Mouse (Mus musculus): ENCODE results near the gene Stk24. TPM values are rescaled to one million over a fixed set of nuclear protein-coding genes. Genes with fewer than 3 reads are reported as not detected.

Gene Stk24
- polyA plus RNA-seq, 1 experiment from 2014 or later, result 39.3 TPM

- Histone ChIP-seq H3K9ac (no peak overlapping the region), H3K4me2 (no peak overlapping the region), H3K9me3 (replicated peaks) (no peaks in the 10 kb centered on the region), H3K27ac (no peak overlapping the region), H3K27me3 (no peaks in the 10 kb centered on the region), H3K36me3 (peaks cover 92% of the 10 kb centered on the region), H3K4me1 (no peaks in the 10 kb centered on the region), H3K4me3 (replicated peaks) (no peak overlapping the region)
- 67% methylated on average over 10 of the region's 10 CpGs for WGBS
- no peak for ATAC-seq (replicated peaks; ENCODE audit: low FRiP score)
Measured at GRCm38 (mm10) chr14:121276016-121276415, 103.8 kb downstream of the Stk24 start.

GRCm38 (mm10) chr14:121274985-121275384 is 104.8 kb downstream of the Stk24 start:
- H3K4me3 ChIP-seq (replicated peaks), result no peak overlapping the region
- H3K27me3 ChIP-seq, result no peaks in the 10 kb centered on the region
- no peaks in the 10 kb centered on the region for H3K9me3 ChIP-seq (replicated peaks)
- no peak overlapping the region for H3K9ac ChIP-seq
- peaks cover 92% of the 10 kb centered on the region for H3K36me3 ChIP-seq
- 86% methylated on average over 12 of the region's 12 CpGs for WGBS
- no peak for ATAC-seq (replicated peaks; ENCODE audit: low FRiP score)
- no peak overlapping the region for H3K4me2 ChIP-seq
- no peak overlapping the region for H3K27ac ChIP-seq
- no peaks in the 10 kb centered on the region for H3K4me1 ChIP-seq

- no peak overlapping the region for H3K27ac ChIP-seq
- no peak overlapping the region for H3K4me2 ChIP-seq
- no peak overlapping the region for H3K4me3 ChIP-seq (replicated peaks)
- no peaks in the 10 kb centered on the region for H3K27me3 ChIP-seq
- no peaks in the 10 kb centered on the region for H3K9me3 ChIP-seq (replicated peaks)
- H3K36me3 ChIP-seq, result peaks cover 91% of the 10 kb centered on the region
- H3K4me1 ChIP-seq, result no peaks in the 10 kb centered on the region
- 86% methylated on average over 6 of the region's 6 CpGs for WGBS
- no peak overlapping the region for H3K9ac ChIP-seq
- no peak for ATAC-seq (replicated peaks; ENCODE audit: low FRiP score)
Measured at GRCm38 (mm10) chr14:121270490-121270889, 109.3 kb downstream of the Stk24 start.

GRCm38 (mm10) chr14:121267801-121268200 is 112.0 kb downstream of the Stk24 start:
- Histone ChIP-seq H3K4me1 (no peaks in the 10 kb centered on the region), H3K36me3 (peaks cover 78% of the 10 kb centered on the region), H3K27ac (no peak overlapping the region), H3K9me3 (replicated peaks) (no peaks in the 10 kb centered on the region), H3K4me3 (replicated peaks) (no peak overlapping the region), H3K9ac (no peak overlapping the region), H3K4me2 (no peak overlapping the region), H3K27me3 (no peaks in the 10 kb centered on the region)
- WGBS, result 92% methylated on average over 8 of the region's 8 CpGs
- ATAC-seq (replicated peaks; ENCODE audit: low FRiP score), result no peak

GRCm38 (mm10) chr14:121264453-121264852 is 115.4 kb downstream of the Stk24 start:
- Histone ChIP-seq H3K27ac (no peak overlapping the region), H3K9me3 (replicated peaks) (no peaks in the 10 kb centered on the region), H3K4me1 (peaks cover 2% of the 10 kb centered on the region; the same call in 1 of the 2 replicates), H3K36me3 (peaks cover 71% of the 10 kb centered on the region), H3K4me3 (replicated peaks) (no peak overlapping the region), H3K4me2 (no peak overlapping the region), H3K27me3 (no peaks in the 10 kb centered on the region), H3K9ac (no peak overlapping the region)
- 78% methylated on average over 6 of the region's 6 CpGs for WGBS
- ATAC-seq (replicated peaks; ENCODE audit: low FRiP score), result no peak

GRCm38 (mm10) chr14:121263912-121264311 is 115.9 kb downstream of the Stk24 start:
- ATAC-seq (replicated peaks; ENCODE audit: low FRiP score), result no peak
- no peak overlapping the region for H3K4me2 ChIP-seq

GRCm38 (mm10) chr14:121262606-121263005 is 117.2 kb downstream of the Stk24 start:
- Histone ChIP-seq H3K9ac (no peak overlapping the region), H3K36me3 (peaks cover 75% of the 10 kb centered on the region), H3K27ac (no peak overlapping the region), H3K27me3 (no peaks in the 10 kb centered on the region), H3K4me2 (no peak overlapping the region), H3K4me1 (peaks cover 2% of the 10 kb centered on the region; the same call in 1 of the 2 replicates), H3K4me3 (replicated peaks) (no peak overlapping the region), H3K9me3 (replicated peaks) (no peaks in the 10 kb centered on the region)
- ATAC-seq (replicated peaks; ENCODE audit: low FRiP score), result no peak
- 69% methylated on average over 4 of the region's 4 CpGs for WGBS

More at GRCm38 (mm10) chr14:121263912-121264311, 115.9 kb downstream of the Stk24 start:
- Histone ChIP-seq H3K4me3 (replicated peaks) (no peak overlapping the region), H3K9me3 (replicated peaks) (no peaks in the 10 kb centered on the region), H3K27me3 (no peaks in the 10 kb centered on the region), H3K27ac (no peak overlapping the region), H3K4me1 (peaks cover 2% of the 10 kb centered on the region; the same call in 1 of the 2 replicates), H3K9ac (no peak overlapping the region), H3K36me3 (peaks cover 72% of the 10 kb centered on the region)
- WGBS, result 81% methylated on average over 2 of the region's 2 CpGs

- no peaks in the 10 kb centered on the region for H3K9me3 ChIP-seq (replicated peaks)
- no peak overlapping the region for H3K27ac ChIP-seq
- H3K4me3 ChIP-seq (replicated peaks), result no peak overlapping the region
- H3K9ac ChIP-seq, result no peak overlapping the region
- H3K36me3 ChIP-seq, result peaks cover 76% of the 10 kb centered on the region
- H3K4me2 ChIP-seq, result no peak overlapping the region
- WGBS, result 77% methylated on average over 5 of the region's 5 CpGs
- peaks cover 2% of the 10 kb centered on the region; the same call in 1 of the 2 replicates for H3K4me1 ChIP-seq
- H3K27me3 ChIP-seq, result no peaks in the 10 kb centered on the region
- ATAC-seq (replicated peaks; ENCODE audit: low FRiP score), result no peak
Measured at GRCm38 (mm10) chr14:121261229-121261879, 118.5 kb downstream of the Stk24 start.

GRCm38 (mm10) chr14:121259789-121260188 is 120.0 kb downstream of the Stk24 start:
- WGBS, result 62% methylated on average over 7 of the region's 7 CpGs
- no peak overlapping the region for H3K4me3 ChIP-seq (replicated peaks)
- no peak overlapping the region for H3K9ac ChIP-seq
- no peak overlapping the region for H3K27ac ChIP-seq
- ATAC-seq (replicated peaks; ENCODE audit: low FRiP score), result no peak
- H3K36me3 ChIP-seq, result peaks cover 80% of the 10 kb centered on the region
- peaks cover 2% of the 10 kb centered on the region; the same call in 1 of the 2 replicates for H3K4me1 ChIP-seq
- no peaks in the 10 kb centered on the region for H3K27me3 ChIP-seq
- H3K4me2 ChIP-seq, result no peak overlapping the region
- H3K9me3 ChIP-seq (replicated peaks), result no peaks in the 10 kb centered on the region

- WGBS, result 88% methylated on average over 11 of the region's 11 CpGs
- Histone ChIP-seq H3K9me3 (replicated peaks) (no peaks in the 10 kb centered on the region), H3K36me3 (peaks cover 83% of the 10 kb centered on the region), H3K9ac (no peak overlapping the region), H3K27me3 (no peaks in the 10 kb centered on the region), H3K27ac (no peak overlapping the region), H3K4me1 (peaks cover 2% of the 10 kb centered on the region; the same call in 1 of the 2 replicates), H3K4me2 (no peak overlapping the region), H3K4me3 (replicated peaks) (no peak overlapping the region)
- ATAC-seq (replicated peaks; ENCODE audit: low FRiP score), result no peak
Measured at GRCm38 (mm10) chr14:121259332-121259731, 120.5 kb downstream of the Stk24 start.

GRCm38 (mm10) chr14:121256896-121257295 is 122.9 kb downstream of the Stk24 start:
- peaks cover 78% of the 10 kb centered on the region for H3K36me3 ChIP-seq
- H3K27me3 ChIP-seq, result no peaks in the 10 kb centered on the region
- H3K9ac ChIP-seq, result no peak overlapping the region
- H3K9me3 ChIP-seq (replicated peaks), result no peaks in the 10 kb centered on the region
- H3K4me3 ChIP-seq (replicated peaks), result no peak overlapping the region
- H3K4me2 ChIP-seq, result no peak overlapping the region
- no peak overlapping the region for H3K27ac ChIP-seq
- WGBS, result 83% methylated on average over 7 of the region's 7 CpGs
- no peaks in the 10 kb centered on the region; the same call in 1 of the 2 replicates for H3K4me1 ChIP-seq
- no peak for ATAC-seq (replicated peaks; ENCODE audit: low FRiP score)

GRCm38 (mm10) chr14:121255469-121255868 is 124.3 kb downstream of the Stk24 start:
- H3K9me3 ChIP-seq (replicated peaks), result no peaks in the 10 kb centered on the region
- WGBS, result 78% methylated on average over 13 of the region's 13 CpGs
- H3K9ac ChIP-seq, result no peak overlapping the region
- no peak for ATAC-seq (replicated peaks; ENCODE audit: low FRiP score)
- no peak overlapping the region for H3K27ac ChIP-seq
- H3K4me2 ChIP-seq, result no peak overlapping the region
- H3K27me3 ChIP-seq, result no peaks in the 10 kb centered on the region
- H3K36me3 ChIP-seq, result peaks cover 73% of the 10 kb centered on the region
- H3K4me3 ChIP-seq (replicated peaks), result no peak overlapping the region
- no peaks in the 10 kb centered on the region for H3K4me1 ChIP-seq

GRCm38 (mm10) chr14:121254869-121255268 is 124.9 kb downstream of the Stk24 start:
- no peaks in the 10 kb centered on the region for H3K9me3 ChIP-seq (replicated peaks)
- H3K27ac ChIP-seq, result no peak overlapping the region
- no peak overlapping the region for H3K4me3 ChIP-seq (replicated peaks)
- no peak overlapping the region for H3K4me2 ChIP-seq
- 95% methylated on average over 10 of the region's 10 CpGs for WGBS
- no peak for ATAC-seq (replicated peaks; ENCODE audit: low FRiP score)
- no peaks in the 10 kb centered on the region for H3K4me1 ChIP-seq
- H3K27me3 ChIP-seq, result no peaks in the 10 kb centered on the region
- H3K9ac ChIP-seq, result no peak overlapping the region
- peaks cover 79% of the 10 kb centered on the region for H3K36me3 ChIP-seq

Data from kidney, embryonic 15.5 days (tissue).